Mouse (Mus musculus): ENCODE measurements around the gene Oas1g. TPM values are rescaled to one million over a fixed set of nuclear protein-coding genes. Genes with fewer than 3 reads are reported as not detected.

The Oas1g gene
- polyA plus RNA-seq, 1 experiment = not detected

- Histone ChIP-seq H3K27ac (replicated peaks; ENCODE audit: low read depth, low read length) (no peak overlapping the region), H3K4me3 (ENCODE audit: insufficient read depth, low read depth, low read length) (no peak overlapping the region), H3K4me1 (ENCODE audit: control insufficient read depth, insufficient read depth, insufficient read length, low read length) (no peaks in the 10 kb centered on the region)
Measured at GRCm38 (mm10) chr5:120869436-120870015, 17.9 kb downstream of the Oas1g start.

GRCm38 (mm10) chr5:120865336-120865860, 22.0 kb downstream of the Oas1g start:
- no peak overlapping the region for H3K27ac ChIP-seq (replicated peaks; ENCODE audit: low read depth, low read length)
- no peak overlapping the region for H3K4me3 ChIP-seq (ENCODE audit: insufficient read depth, low read depth, low read length)
- no peaks in the 10 kb centered on the region for H3K4me1 ChIP-seq (ENCODE audit: control insufficient read depth, insufficient read depth, insufficient read length, low read length)

GRCm38 (mm10) chr5:120861121-120861520, 26.3 kb downstream of the Oas1g start, which contains the start of gene Oas1h:
Gene Oas1h, plus strand, starts transcription at chr5:120861421.
- no peaks in the 10 kb centered on the region for H3K4me1 ChIP-seq (ENCODE audit: control insufficient read depth, insufficient read depth, insufficient read length, low read length)
- no peak within 1 kb of the TSS for H3K4me3 ChIP-seq (ENCODE audit: insufficient read depth, low read depth, low read length)
- H3K27ac ChIP-seq (replicated peaks; ENCODE audit: low read depth, low read length) = no peak within 1 kb of the TSS

- Histone ChIP-seq H3K4me1 (ENCODE audit: control insufficient read depth, insufficient read depth, insufficient read length, low read length) (no peaks in the 10 kb centered on the region), H3K27ac (replicated peaks; ENCODE audit: low read depth, low read length) (no peak overlapping the region), H3K4me3 (ENCODE audit: insufficient read depth, low read depth, low read length) (no peak overlapping the region)
Measured at GRCm38 (mm10) chr5:120859241-120859640, 28.2 kb downstream of the Oas1g start.

- H3K4me3 ChIP-seq (ENCODE audit: insufficient read depth, low read depth, low read length) = no peak overlapping the region
- H3K27ac ChIP-seq (replicated peaks; ENCODE audit: low read depth, low read length) = no peak overlapping the region
- no peaks in the 10 kb centered on the region for H3K4me1 ChIP-seq (ENCODE audit: control insufficient read depth, insufficient read depth, insufficient read length, low read length)
Measured at GRCm38 (mm10) chr5:120849601-120850136, 37.7 kb downstream of the Oas1g start.

GRCm38 (mm10) chr5:120847067-120847466, 40.3 kb downstream of the Oas1g start, which contains the start of gene Oas1f:
Gene Oas1f, plus strand, starts transcription at chr5:120847367.
- Histone ChIP-seq H3K4me3 (ENCODE audit: insufficient read depth, low read depth, low read length) (no peak within 1 kb of the TSS), H3K27ac (replicated peaks; ENCODE audit: low read depth, low read length) (no peak within 1 kb of the TSS), H3K4me1 (ENCODE audit: control insufficient read depth, insufficient read depth, insufficient read length, low read length) (no peaks in the 10 kb centered on the region)

GRCm38 (mm10) chr5:120844713-120845112, 42.7 kb downstream of the Oas1g start:
- no peak overlapping the region for H3K27ac ChIP-seq (replicated peaks; ENCODE audit: low read depth, low read length)

GRCm38 (mm10) chr5:120836731-120837585, 50.5 kb downstream of the Oas1g start:
- Histone ChIP-seq H3K4me3 (ENCODE audit: insufficient read depth, low read depth, low read length) (no peak overlapping the region), H3K27ac (replicated peaks; ENCODE audit: low read depth, low read length) (no peak overlapping the region), H3K4me1 (ENCODE audit: control insufficient read depth, insufficient read depth, insufficient read length, low read length) (no peaks in the 10 kb centered on the region)

More at GRCm38 (mm10) chr5:120844713-120845112, 42.7 kb downstream of the Oas1g start:
- Histone ChIP-seq H3K4me1 (ENCODE audit: control insufficient read depth, insufficient read depth, insufficient read length, low read length) (no peaks in the 10 kb centered on the region), H3K4me3 (ENCODE audit: insufficient read depth, low read depth, low read length) (no peak overlapping the region)

GRCm38 (mm10) chr5:120833335-120834280, 53.8 kb downstream of the Oas1g start:
- Histone ChIP-seq H3K27ac (replicated peaks; ENCODE audit: low read depth, low read length) (no peak overlapping the region), H3K4me3 (ENCODE audit: insufficient read depth, low read depth, low read length) (no peak overlapping the region), H3K4me1 (ENCODE audit: control insufficient read depth, insufficient read depth, insufficient read length, low read length) (no peaks in the 10 kb centered on the region)

GRCm38 (mm10) chr5:120831031-120831430, 56.4 kb downstream of the Oas1g start:
- Histone ChIP-seq H3K27ac (replicated peaks; ENCODE audit: low read depth, low read length) (no peak overlapping the region), H3K4me1 (ENCODE audit: control insufficient read depth, insufficient read depth, insufficient read length, low read length) (no peaks in the 10 kb centered on the region), H3K4me3 (ENCODE audit: insufficient read depth, low read depth, low read length) (no peak overlapping the region)

Other genes with a start within 250 kb of the Oas1g start
- gene Rasal1, start 238.8 kb downstream of the Oas1g start, polyA plus RNA-seq (2012; ENCODE audit: insufficient read depth, insufficient read length, missing spikeins) = not detected in 2 replicates
- gene Dtx1, start 175.7 kb downstream of the Oas1g start, polyA plus RNA-seq (2012; ENCODE audit: insufficient read depth, insufficient read length, missing spikeins) = 0.52 TPM in 1 of 2 replicates, not detected in the other
- gene Oas2, start 137.8 kb downstream of the Oas1g start, polyA plus RNA-seq (2012; ENCODE audit: insufficient read depth, insufficient read length, missing spikeins) = 0.96 and 1.2 TPM in 2 replicates
- 0.33 TPM in 1 of 2 replicates, not detected in the other for gene Oas3, start 110.0 kb downstream of the Oas1g start, polyA plus RNA-seq (2012; ENCODE audit: insufficient read depth, insufficient read length, missing spikeins)
- gene Oas1e, start 92.1 kb downstream of the Oas1g start, polyA plus RNA-seq (2012; ENCODE audit: insufficient read depth, insufficient read length, missing spikeins) = not detected in 2 replicates
- gene Oas1c, start 75.1 kb downstream of the Oas1g start, polyA plus RNA-seq (2012; ENCODE audit: insufficient read depth, insufficient read length, missing spikeins) = 0.79 and 0.87 TPM in 2 replicates
- not detected in 2 replicates for gene Oas1f, start 40.2 kb downstream of the Oas1g start, polyA plus RNA-seq (2012; ENCODE audit: insufficient read depth, insufficient read length, missing spikeins)
- not detected in 2 replicates for gene Oas1h, start 26.2 kb downstream of the Oas1g start, polyA plus RNA-seq (2012; ENCODE audit: insufficient read depth, insufficient read length, missing spikeins)
- 1.3 TPM in 1 of 2 replicates, not detected in the other for gene Oas1a, start 19.9 kb upstream of the Oas1g start, polyA plus RNA-seq (2012; ENCODE audit: insufficient read depth, insufficient read length, missing spikeins)
- gene Oas1d, start 26.9 kb upstream of the Oas1g start, polyA plus RNA-seq (2012; ENCODE audit: insufficient read depth, insufficient read length, missing spikeins) = not detected in 2 replicates
- gene Rph3a, start 122.5 kb upstream of the Oas1g start, polyA plus RNA-seq (2012; ENCODE audit: insufficient read depth, insufficient read length, missing spikeins) = not detected in 2 replicates

Measured in brown adipose tissue, adult 24 weeks (tissue).